In the genomic region with DNA sequence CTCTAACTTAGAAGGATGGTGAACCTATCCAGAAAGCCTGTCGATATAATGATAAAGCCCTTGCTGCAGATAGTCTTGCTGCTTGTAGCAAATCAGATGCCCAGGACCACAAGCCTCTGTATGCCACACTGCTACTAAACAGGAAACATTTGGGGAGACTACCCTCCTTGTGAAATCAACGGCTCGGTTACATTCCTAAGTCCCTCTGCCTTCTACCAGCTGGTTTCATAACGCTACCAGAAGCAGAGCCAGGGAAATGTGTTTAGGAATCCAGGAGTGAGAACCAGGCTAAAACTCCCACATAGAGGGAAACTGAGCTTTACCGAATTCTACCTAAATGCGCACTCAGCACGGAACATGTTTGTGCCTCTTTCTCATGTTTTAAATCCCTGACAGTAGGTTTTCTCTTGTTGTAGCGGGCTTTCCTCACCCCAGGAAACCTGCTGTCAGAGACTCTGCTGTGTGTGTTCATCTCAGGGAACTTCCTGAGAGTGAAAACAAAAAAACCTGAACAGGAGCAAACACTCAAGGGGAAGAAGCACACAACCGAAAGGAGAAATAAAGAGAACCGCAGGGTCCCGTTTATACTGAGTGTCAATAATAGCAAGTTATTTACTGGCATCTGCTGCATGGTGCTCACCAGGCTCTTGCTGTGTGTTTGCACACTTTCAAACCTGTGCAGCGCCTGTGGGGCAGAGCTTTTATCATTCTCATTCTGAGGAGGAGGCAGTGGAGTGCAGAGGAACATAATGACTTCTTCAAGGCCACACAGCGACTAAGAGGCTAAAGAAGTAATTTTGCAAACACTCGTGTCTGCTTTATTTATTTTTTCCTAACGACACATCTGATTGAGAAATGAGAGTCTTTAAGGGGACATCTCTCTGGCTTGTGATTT, we compare ENCODE assay signal across 8 mouse cellular contexts. TPM values are rescaled to one million over a fixed set of nuclear protein-coding genes. Genes with fewer than 3 reads are reported as not detected.
DNase-seq lines count a peak whose midpoint lies in the region; ATAC-seq lines count a peak whose summit lies in the region.

No protein-coding gene starts in this region.

- peak; percentile 85 for ATAC-seq in common myeloid progenitor, adult 5-6 weeks (replicated peaks; ENCODE audit: low read depth, poor library complexity, severe bottlenecking)

- peak; percentile 14 for DNase-seq in cerebellum, adult 8-10 months
- no peak for DNase-seq in cerebellum, adult 9-11 months
- peak; percentile 2 to 33 for DNase-seq in left cerebral cortex, adult 18-20 months (ENCODE audit: low spot score in 2 of 2)
- no peak for DNase-seq in left cerebral cortex, postnatal 14 days (ENCODE audit: low spot score in 2 of 2)
- peak; percentile 5 for DNase-seq in lung, postnatal 10 days
- DNase-seq in gastrocnemius, adult 18-20 months (ENCODE audit: low spot score): no peak
- no peak for DNase-seq in kidney, adult 11 months

- intact Hi-C loops in left cerebral cortex, postnatal 14 days (cut with DNase I): no loop called here

RNA-seq across cellular contexts. Expression of a gene that starts 30.8 kb away (rescaled TPM):
- total RNA-seq in left cerebral cortex, adult 18-20 months (2021): 10 to 100 TPM; 13.7 TPM
- total RNA-seq in left cerebral cortex, postnatal 14 days (2021): 10 to 100 TPM; 10.3 to 10.5 TPM
- 4.7 and 5.1 TPM in 2 replicates for total RNA-seq in common myeloid progenitor, adult 5-6 weeks (2017)
- total RNA-seq in gastrocnemius, adult 18-20 months (2021): 1 to 10 TPM; 1.9 to 3.0 TPM

RNA-seq across cellular contexts. Expression of a gene that starts 57.3 kb away (rescaled TPM):
- total RNA-seq in left cerebral cortex, adult 18-20 months (2021): 10 to 100 TPM; 24.6 to 25.3 TPM
- total RNA-seq in left cerebral cortex, postnatal 14 days (2021): 10 to 100 TPM; 19.3 to 21.1 TPM
- 37.2 and 38.9 TPM in 2 replicates for total RNA-seq in common myeloid progenitor, adult 5-6 weeks (2017)
- 10 to 100 TPM; 12.3 to 13.5 TPM for total RNA-seq in gastrocnemius, adult 18-20 months (2021)

Comparison
In these comparisons a context has a peak if more than half of its experiments do, and no peak if none do; other contexts are left out.
1. DNase-seq: peak in cerebellum, adult 8-10 months (single experiment), left cerebral cortex, adult 18-20 months (2 of 2) and lung, postnatal 10 days (single experiment); none in cerebellum, adult 9-11 months (single experiment), left cerebral cortex, postnatal 14 days (0 of 2), gastrocnemius, adult 18-20 months (single experiment) and kidney, adult 11 months (single experiment).